Mouse (Mus musculus) layer of hippocampus, adult 8-10 months (tissue): ENCODE measurements around the gene Olfr1462. TPM values are rescaled to one million over a fixed set of nuclear protein-coding genes. Genes with fewer than 3 reads are reported as not detected.

Experiments used
- DNase-seq, 2 experiments: peaks; one replicate each; pipeline ENCODE4 v3.0.0; 2022; ENCODE audit warnings: low spot score in 2 of 2
- total RNA-seq, 4 experiments: library from RNA; stranded (reverse); gene quantifications; 2 replicates each; pipeline ENCODE4 v1.2.4; 2022

The Olfr1462 gene
- not detected for total RNA-seq

DNA sequence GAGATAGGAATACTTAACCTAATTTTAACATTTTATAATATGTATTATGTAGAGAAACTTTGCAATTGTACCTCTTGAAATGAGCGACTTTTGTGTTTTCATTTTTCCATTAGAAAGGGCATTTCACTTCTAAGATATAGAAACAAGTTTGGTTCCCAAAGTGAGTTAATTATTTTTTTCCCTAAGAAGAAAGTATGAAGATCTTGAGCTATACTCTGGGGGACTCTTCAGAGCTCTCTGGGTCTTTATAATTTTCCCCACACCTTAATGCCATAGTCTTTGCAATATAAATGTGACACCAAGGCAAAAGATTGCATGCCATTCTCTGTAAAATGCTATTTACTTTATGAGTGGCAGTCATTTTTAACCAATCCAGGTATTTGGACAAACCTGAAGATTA lies at the start of gene Olfr1462:
Olfr1462 (plus strand) TSS at position 301 of the 400 bp plus-strand sequence.
- no peak for DNase-seq

DNA sequence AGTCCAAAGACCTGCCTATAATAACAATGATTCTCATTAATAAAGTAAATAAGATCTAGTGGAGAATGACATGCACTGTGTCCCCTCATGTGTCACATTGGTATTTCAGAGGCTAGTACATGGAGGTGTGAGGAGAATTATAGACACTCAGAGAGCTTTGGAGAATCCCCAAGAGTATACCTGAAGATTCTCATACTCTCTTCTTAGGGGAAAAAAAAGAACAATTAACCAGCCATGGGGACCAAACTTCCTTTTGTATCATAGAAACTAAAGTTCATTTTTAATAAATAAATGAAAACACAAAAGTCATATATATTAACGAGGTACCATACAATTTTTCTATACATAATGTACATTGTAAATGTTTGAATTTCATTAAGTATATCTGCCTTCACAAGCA lies 36.1 kb upstream of the Olfr1462 start, which contains the start of gene Olfr1459:
Olfr1459 (minus strand) TSS at position 101 of the 400 bp plus-strand sequence.
- no peak for DNase-seq

DNA sequence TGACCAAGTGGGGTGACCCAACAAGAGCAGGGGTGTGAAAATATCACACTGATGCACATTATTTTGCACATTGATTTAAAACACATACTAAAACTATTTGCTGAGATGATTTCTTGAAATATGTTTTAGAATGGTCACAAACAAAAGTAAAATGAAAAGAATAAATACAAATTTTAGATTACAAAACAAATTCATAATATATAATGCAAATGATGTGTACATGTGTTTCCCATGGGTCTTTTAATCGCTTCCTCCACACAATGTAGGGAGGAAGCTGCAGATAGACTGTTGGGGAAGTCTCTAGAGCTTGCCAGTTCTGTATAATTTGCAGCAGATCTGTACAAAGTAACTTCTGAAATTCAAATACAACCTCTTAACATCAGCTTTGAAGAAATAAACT lies 22.8 kb upstream of the Olfr1462 start, which contains the start of gene Olfr1461:
Olfr1461 (plus strand) TSS at position 301 of the 400 bp plus-strand sequence.
- DNase-seq: no peak

DNA sequence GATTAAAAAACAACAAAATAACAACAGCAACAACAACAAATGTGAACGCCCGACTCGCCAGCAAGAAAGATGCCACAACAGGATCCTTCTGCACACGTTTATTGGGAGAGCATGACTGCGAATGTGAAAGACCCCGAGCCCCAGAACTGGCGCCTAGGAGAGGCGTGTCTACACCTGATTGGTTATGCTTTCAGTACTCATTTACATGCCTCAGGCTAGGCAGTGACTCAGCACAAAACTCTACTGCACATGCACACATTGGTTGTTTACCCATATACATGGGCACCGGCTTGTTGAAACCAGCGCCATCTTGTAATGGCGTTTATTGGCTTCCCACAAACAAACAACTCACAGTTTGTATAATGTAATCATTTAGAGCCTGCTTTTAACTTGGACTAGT lies 36.1 kb downstream of the Olfr1462 start:
- no peak for DNase-seq

DNA sequence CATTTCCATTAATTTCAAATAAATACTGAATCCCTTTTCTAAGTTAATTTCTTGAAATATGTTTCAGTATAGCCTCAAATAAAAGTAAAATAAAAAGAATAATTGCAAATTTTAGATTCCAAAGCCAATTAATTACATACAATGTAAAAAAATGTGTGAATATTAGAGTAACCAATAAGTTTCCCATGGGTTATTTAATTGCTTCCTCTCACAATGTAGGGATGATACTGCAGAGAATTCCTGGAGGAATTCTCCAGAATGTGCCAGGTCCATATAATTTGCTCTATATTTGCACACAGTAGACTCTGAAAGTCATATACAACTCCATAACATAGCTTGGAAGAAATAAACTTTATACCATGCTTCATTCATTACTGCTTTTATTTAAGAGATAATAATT lies 45.5 kb downstream of the Olfr1462 start, which contains the start of gene Olfr1463:
Olfr1463 (plus strand) TSS at position 301 of the 400 bp plus-strand sequence.
- DNase-seq: no peak

Other genes with a start within 250 kb of the Olfr1462 start
- not detected for gene Olfr1450, start 235.5 kb upstream of the Olfr1462 start, total RNA-seq
- gene Olfr1451, start 190.7 kb upstream of the Olfr1462 start, total RNA-seq: not detected
- not detected for gene Olfr1453, start 157.4 kb upstream of the Olfr1462 start, total RNA-seq
- not detected for gene Olfr1454, start 125.1 kb upstream of the Olfr1462 start, total RNA-seq
- gene Olfr1457, start 87.8 kb upstream of the Olfr1462 start, total RNA-seq: not detected
- gene Olfr1458, start 79.0 kb upstream of the Olfr1462 start, total RNA-seq: not detected
- under 1 TPM; 0.09 to 0.27 (median 0.20) TPM for gene Olfr1459, start 36.2 kb upstream of the Olfr1462 start, total RNA-seq
- gene Olfr1461, start 22.7 kb upstream of the Olfr1462 start, total RNA-seq: not detected
- gene Olfr1463, start 45.6 kb downstream of the Olfr1462 start, total RNA-seq: not detected
- gene Olfr1465, start 129.8 kb downstream of the Olfr1462 start, total RNA-seq: not detected
- not detected for gene Olfr1466, start 153.1 kb downstream of the Olfr1462 start, total RNA-seq
- gene Olfr1467, start 176.5 kb downstream of the Olfr1462 start, total RNA-seq: not detected
- gene Olfr1469, start 222.1 kb downstream of the Olfr1462 start, total RNA-seq: not detected